In the genomic region with DNA sequence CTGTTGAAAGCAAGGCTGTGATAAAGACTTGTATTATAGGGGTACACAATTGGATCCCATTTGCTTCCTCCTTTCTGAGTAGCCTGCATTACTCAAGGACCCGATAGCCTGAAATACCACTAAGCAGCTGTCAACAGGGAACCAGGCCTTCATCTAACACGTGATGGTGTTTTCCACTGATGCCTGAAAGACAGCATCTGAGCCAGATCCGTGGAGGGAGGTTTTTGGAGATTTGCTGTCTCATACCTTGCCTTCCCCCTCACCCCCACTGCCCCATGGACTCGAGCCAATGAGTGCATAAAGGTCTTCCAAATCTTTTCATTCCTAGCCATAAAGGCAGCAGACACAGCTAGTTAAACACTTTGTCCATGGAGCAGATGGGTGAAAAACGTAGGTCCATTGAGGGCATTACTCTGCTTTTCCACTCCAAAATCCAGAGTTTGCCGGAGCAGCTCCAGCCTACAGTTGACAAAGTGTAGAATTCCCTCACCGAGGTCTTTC, we compare ENCODE assay signal across 8 mouse cellular contexts. TPM values are rescaled to one million over a fixed set of nuclear protein-coding genes. Genes with fewer than 3 reads are reported as not detected.
A peak's percentile ranks its signal among the peaks of the same experiment; 100 is the strongest.
DNase-seq lines count a peak whose midpoint lies in the region; ATAC-seq and TF ChIP-seq lines count a peak whose summit lies in the region.

No protein-coding gene starts in this region.

- H3K27ac ChIP-seq in thymus, adult 2 months (ENCODE audit: control insufficient read depth, insufficient read depth, low read length): no peak overlapping the region
- no peak overlapping the region for H3K27ac ChIP-seq in hindbrain, embryonic 13.5 days

- no peak for TF ChIP-seq CTCF in thymus, adult 2 months (IDR thresholded peaks at IDR 0.05; ENCODE audit: borderline replicate concordance, control insufficient read depth, extremely low read depth, insufficient read depth, low read length, poor library complexity)

- peak; percentile 25 to 54 for DNase-seq in adrenal gland, adult (ENCODE audit: inconsistent age in 2 of 2, low spot score in 1 of 2)
- no peak for DNase-seq in adrenal gland, adult 18-20 months (ENCODE audit: low spot score in 2 of 2)
- peak; percentile 19 for DNase-seq in thymus, adult 2 months
- DNase-seq in thymus, postnatal 0 days (ENCODE audit: low spot score): no peak
- no peak for DNase-seq in adrenal gland, postnatal 10 days
- no peak for DNase-seq in spleen, postnatal 4 days (ENCODE audit: low spot score in 2 of 2)

- H3K4me1 ChIP-seq in thymus, adult 2 months (replicated peaks; ENCODE audit: control insufficient read depth, insufficient read depth, low read length): peaks cover 9% of the 10 kb centered on the region
- H3K4me1 ChIP-seq in hindbrain, embryonic 13.5 days (replicated peaks): peaks cover 13% of the 10 kb centered on the region
- H3K4me1 ChIP-seq in megakaryocyte, embryonic 14.5 days: peaks cover 71% of the 10 kb centered on the region

- H3K4me3 ChIP-seq in thymus, adult 2 months (ENCODE audit: control insufficient read depth, insufficient read depth, low read length): no peak overlapping the region
- peak overlapping the region; percentile 66 for H3K4me3 ChIP-seq in hindbrain, embryonic 13.5 days
- H3K4me3 ChIP-seq in megakaryocyte, embryonic 14.5 days (replicated peaks): peak overlapping the region; percentile 95

- H3K9ac ChIP-seq in hindbrain, embryonic 13.5 days: no peak overlapping the region

- peak overlapping the region; percentile 78 for H3K4me2 ChIP-seq in hindbrain, embryonic 13.5 days

- no peaks in the 10 kb centered on the region for H3K27me3 ChIP-seq in thymus, adult 2 months (ENCODE audit: control insufficient read depth, insufficient read depth, low read length)
- no peaks in the 10 kb centered on the region for H3K27me3 ChIP-seq in hindbrain, embryonic 13.5 days
- no peaks in the 10 kb centered on the region for H3K27me3 ChIP-seq in megakaryocyte, embryonic 14.5 days (replicated peaks)

- WGBS in thymus, adult 2 months: 61% methylated on average over 7 of the region's 7 CpGs
- WGBS in hindbrain, embryonic 13.5 days: 40% methylated on average over 7 of the region's 7 CpGs

- H3K36me3 ChIP-seq in thymus, adult 2 months (ENCODE audit: control insufficient read depth, insufficient read depth, low read length): no peaks in the 10 kb centered on the region
- H3K36me3 ChIP-seq in hindbrain, embryonic 13.5 days: no peaks in the 10 kb centered on the region
- peaks cover 18% of the 10 kb centered on the region for H3K36me3 ChIP-seq in megakaryocyte, embryonic 14.5 days (replicated peaks; ENCODE audit: low read length)

- TF ChIP-seq POLR2A in thymus, adult 2 months (IDR thresholded peaks at IDR 0.05; ENCODE audit: control insufficient read depth, extremely low read depth, insufficient read depth, low read length, poor library complexity): no peak

- H3K9me3 ChIP-seq in hindbrain, embryonic 13.5 days: no peaks in the 10 kb centered on the region
- H3K9me3 ChIP-seq in megakaryocyte, embryonic 14.5 days: peaks cover 12% of the 10 kb centered on the region

- ATAC-seq in hindbrain, embryonic 13.5 days (ENCODE audit: low FRiP score): no peak

RNA-seq across cellular contexts. Expression of a gene that starts 0.8 kb away (rescaled TPM):
- 10 to 100 TPM; 17.3 to 22.2 TPM for total RNA-seq in adrenal gland, adult 18-20 months (2021)
- 139 and 150 TPM in 2 replicates for polyA plus RNA-seq in thymus, adult 2 months (2012; rRNA removed)
- 35.1 and 38.0 TPM in 2 replicates for polyA plus RNA-seq in thymus, postnatal 0 days (2015; fragmentation: Nextera tagmentation; extraction: Ambion mirVana)
- polyA plus RNA-seq in hindbrain, embryonic 13.5 days (2015; fragmentation: Nextera tagmentation; extraction: Ambion mirVana): 17.1 and 18.1 TPM in 2 replicates
- 53.2 and 96.0 TPM in 2 replicates for polyA plus RNA-seq in megakaryocyte, embryonic 14.5 days (2012; ENCODE audit: insufficient read depth, low replicate concordance)
- 10 to 100 TPM; 24.1 to 26.2 TPM for total RNA-seq in adrenal gland, postnatal 10 days (2021)

RNA-seq across cellular contexts. Expression of a gene that starts 44.5 kb away (rescaled TPM):
- total RNA-seq in adrenal gland, adult 18-20 months (2021): 10 to 100 TPM; 28.4 to 34.4 TPM
- polyA plus RNA-seq in thymus, adult 2 months (2012; rRNA removed): 63.9 and 94.6 TPM in 2 replicates
- 59.3 and 73.1 TPM in 2 replicates for polyA plus RNA-seq in thymus, postnatal 0 days (2015; fragmentation: Nextera tagmentation; extraction: Ambion mirVana)
- polyA plus RNA-seq in hindbrain, embryonic 13.5 days (2015; fragmentation: Nextera tagmentation; extraction: Ambion mirVana): 52.3 and 56.3 TPM in 2 replicates
- polyA plus RNA-seq in megakaryocyte, embryonic 14.5 days (2012; ENCODE audit: insufficient read depth, low replicate concordance): 98.6 and 161 TPM in 2 replicates
- total RNA-seq in adrenal gland, postnatal 10 days (2021): 10 to 100 TPM; 44.3 to 46.1 TPM

Comparison
In these comparisons a context has a peak if more than half of its experiments do, and no peak if none do; other contexts are left out.
1. DNase-seq: peak in adrenal gland, adult (2 of 2) and thymus, adult 2 months (single experiment); none in adrenal gland, adult 18-20 months (0 of 2), thymus, postnatal 0 days (single experiment), adrenal gland, postnatal 10 days (single experiment) and spleen, postnatal 4 days (0 of 2).